In the genomic region with DNA sequence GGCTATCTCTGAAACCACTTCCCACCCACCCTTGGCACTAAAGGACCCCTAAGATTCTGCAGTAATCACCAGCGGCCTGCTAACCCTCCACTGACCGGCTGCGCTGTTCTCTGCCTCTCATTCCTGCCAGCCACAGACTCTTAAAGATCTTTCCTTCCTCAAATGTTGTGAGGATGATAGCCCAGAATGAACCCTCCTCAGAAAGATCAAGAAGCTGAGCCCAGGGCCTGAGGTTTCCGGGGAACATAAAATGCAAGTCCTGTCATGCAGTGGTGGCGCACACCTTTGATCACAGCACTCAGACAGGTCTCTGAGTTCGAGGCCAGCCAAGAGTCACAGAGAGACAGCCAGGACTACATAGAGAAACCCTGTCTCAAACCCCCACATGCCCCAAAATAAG, we compare ENCODE assay signal across 25 mouse cellular contexts. TPM values are rescaled to one million over a fixed set of nuclear protein-coding genes. Genes with fewer than 3 reads are reported as not detected.
DNase-seq lines count a peak whose midpoint lies in the region; ATAC-seq and TF ChIP-seq lines count a peak whose summit lies in the region.
"Had no signal": no experiment of that assay in that cellular context is flagged by ENCODE, and none has a peak within 500 bp of the region (broad histone marks: within the 10 kb centered on the region; RNA-seq: fewer than 3 reads in every experiment).

No protein-coding gene starts in this region.

- no peaks in the 10 kb centered on the region for H3K9me3 ChIP-seq in liver, embryonic 12.5 days (replicated peaks)
- H3K9me3 ChIP-seq: embryonic facial prominence, embryonic 12.5 days; forebrain, embryonic 15.5 days; heart, embryonic 15.5 days; hindbrain, embryonic 13.5 days; midbrain, embryonic 15.5 days had no signal

- TF ChIP-seq CTCF in liver, adult 2 months (IDR thresholded peaks at IDR 0.05; ENCODE audit: low read depth, low read length): no peak
- TF ChIP-seq CTCF in bone marrow macrophage, adult 2 months (IDR thresholded peaks at IDR 0.05; ENCODE audit: low read depth, low read length): no peak

- 77% methylated on average over 6 of the region's 6 CpGs for WGBS in liver, adult 2 months
- 37% methylated on average over 6 of the region's 6 CpGs for WGBS in liver, embryonic 12.5 days (ENCODE audit: insufficient replicate concordance)
- WGBS in macrophage (ENCODE audit: missing documents): 20% methylated on average over 6 of the region's 6 CpGs

- ATAC-seq in liver, embryonic 12.5 days: no peak
- no peak for ATAC-seq in monocyte, adult 5-6 weeks (replicated peaks; ENCODE audit: insufficient number of reproducible peaks, low FRiP score, low TSS enrichment, poor library complexity, severe bottlenecking)
- ATAC-seq: forebrain, embryonic 15.5 days; intestine, embryonic 16.5 days; midbrain, embryonic 15.5 days had no signal

- peak overlapping the region; percentile 58 for H3K27ac ChIP-seq in liver, adult 2 months (replicated peaks; ENCODE audit: insufficient read depth, low read depth, low read length)
- H3K27ac ChIP-seq in bone marrow macrophage, adult 2 months (ENCODE audit: insufficient read depth, low read depth, low read length): peak overlapping the region; percentile 88
- peak overlapping the region; percentile 85 for H3K27ac ChIP-seq in liver, embryonic 12.5 days
- H3K27ac ChIP-seq in macrophage: peak overlapping the region; percentile 96
- H3K27ac ChIP-seq: embryonic facial prominence, embryonic 12.5 days; forebrain, embryonic 15.5 days; gastrocnemius, adult 2 months; heart, embryonic 15.5 days; hindbrain, embryonic 13.5 days; kidney, postnatal 0 days; midbrain, embryonic 15.5 days had no signal

- H3K36me3 ChIP-seq in liver, adult 2 months (ENCODE audit: control insufficient read depth, insufficient read depth, low read length): no peaks in the 10 kb centered on the region
- H3K36me3 ChIP-seq in liver, embryonic 12.5 days: peaks cover 10% of the 10 kb centered on the region
- H3K36me3 ChIP-seq in macrophage (ENCODE audit: inconsistent target): peaks cover 15% of the 10 kb centered on the region; the same call in 1 of the 2 replicates
- H3K36me3 ChIP-seq: embryonic facial prominence, embryonic 12.5 days; forebrain, embryonic 15.5 days; heart, embryonic 15.5 days; hindbrain, embryonic 13.5 days; midbrain, embryonic 15.5 days had no signal

- H3K4me3 ChIP-seq in liver, adult 2 months (ENCODE audit: insufficient read depth, low read depth, low read length): no peak overlapping the region
- peak overlapping the region; percentile 36 for H3K4me3 ChIP-seq in bone marrow macrophage, adult 2 months (ENCODE audit: insufficient read depth, low read length)
- H3K4me3 ChIP-seq in liver, embryonic 12.5 days: peak overlapping the region; percentile 14; the same call in 1 of the 2 replicates
- H3K4me3 ChIP-seq in macrophage (ENCODE audit: inconsistent target): no peak overlapping the region; the same call in 1 of the 2 replicates
- H3K4me3 ChIP-seq: embryonic facial prominence, embryonic 12.5 days; forebrain, embryonic 15.5 days; heart, adult 2 months; heart, embryonic 15.5 days; hindbrain, embryonic 13.5 days; midbrain, embryonic 15.5 days had no signal

- no peak overlapping the region for H3K9ac ChIP-seq in liver, adult 2 months (ENCODE audit: low read depth, low read length)
- H3K9ac ChIP-seq in liver, embryonic 12.5 days: peak overlapping the region; percentile 53
- H3K9ac ChIP-seq: embryonic facial prominence, embryonic 12.5 days; forebrain, embryonic 15.5 days; heart, embryonic 15.5 days; hindbrain, embryonic 13.5 days; midbrain, embryonic 15.5 days had no signal

- no peaks in the 10 kb centered on the region for H3K79me2 ChIP-seq in liver, adult 2 months (ENCODE audit: control insufficient read depth, insufficient read depth, low read length)
- peaks cover 19% of the 10 kb centered on the region for H3K79me2 ChIP-seq in macrophage (ENCODE audit: inconsistent target)

- H3K27me3 ChIP-seq in liver, adult 2 months (ENCODE audit: control insufficient read depth, insufficient read depth, low read length): no peaks in the 10 kb centered on the region
- H3K27me3 ChIP-seq in liver, embryonic 12.5 days (replicated peaks): no peaks in the 10 kb centered on the region
- H3K27me3 ChIP-seq: embryonic facial prominence, embryonic 12.5 days; forebrain, embryonic 15.5 days; heart, embryonic 15.5 days; hindbrain, embryonic 13.5 days; midbrain, embryonic 15.5 days had no signal

- 0 out of 2 replicates have a peak, but pooled peaks cover 2% of the 10 kb centered on the region for H3K4me1 ChIP-seq in liver, adult 2 months (ENCODE audit: control insufficient read depth, insufficient read depth, low read length)
- peaks cover 59% of the 10 kb centered on the region for H3K4me1 ChIP-seq in bone marrow macrophage, adult 2 months (ENCODE audit: control insufficient read depth, insufficient read depth, low read length)
- H3K4me1 ChIP-seq in liver, embryonic 12.5 days: peaks cover 61% of the 10 kb centered on the region
- H3K4me1 ChIP-seq: embryonic facial prominence, embryonic 12.5 days; forebrain, embryonic 15.5 days; heart, embryonic 15.5 days; hindbrain, embryonic 13.5 days; midbrain, embryonic 15.5 days had no signal

- no peak for DNase-seq in liver, adult 2 months (ENCODE audit: extremely low read depth, low read depth, low spot score)
- no peak for DNase-seq in liver
- no peak for DNase-seq in left cerebral cortex, adult 11 months (ENCODE audit: low spot score)
- DNase-seq: adrenal gland, postnatal 25 days; cerebellum, adult 9-10 months; cerebellum, postnatal 36 days; embryo, embryonic 11 days; gastrocnemius, adult 2 months; heart, adult 2 months; heart, postnatal 36 days; kidney, adult 8-10 months; spleen, adult 18-20 months had no signal

- peak overlapping the region; percentile 66 for H3K4me2 ChIP-seq in liver, embryonic 12.5 days
- H3K4me2 ChIP-seq: embryonic facial prominence, embryonic 12.5 days; forebrain, embryonic 15.5 days; heart, embryonic 15.5 days; hindbrain, embryonic 13.5 days; midbrain, embryonic 15.5 days had no signal

- TF ChIP-seq POLR2A in liver, adult 2 months (IDR thresholded peaks at IDR 0.05; ENCODE audit: extremely low read depth, insufficient read depth, low read length): no peak
- TF ChIP-seq POLR2A in bone marrow macrophage, adult 2 months (IDR thresholded peaks at IDR 0.05; ENCODE audit: borderline replicate concordance, low read depth, low read length): no peak

RNA-seq across cellular contexts. Expression of gene C5ar2, which starts 1.8 kb away (rescaled TPM):
- 0.83 and 1.1 TPM in 2 replicates for total RNA-seq in liver, adult 2 months (2014; rRNA removed)
- 0.92 and 1.4 TPM in 2 replicates for polyA plus RNA-seq in liver, adult 2 months (2012; rRNA removed)
- polyA plus RNA-seq in bone marrow macrophage, adult 2 months (2012; ENCODE audit: insufficient read depth, insufficient read length, missing spikeins): 18.4 and 18.5 TPM in 2 replicates
- polyA plus RNA-seq in liver, embryonic 12.5 days (2016; fragmentation: Nextera tagmentation; extraction: Ambion mirVana): 1.6 and 1.7 TPM in 2 replicates
- 1 to 10 TPM; 1.3 to 9.4 (median 4.6) TPM for total RNA-seq in macrophage (2018; cell fraction: chromatin; rRNA removed)
- total RNA-seq in macrophage (2018; cell fraction: cytosol; rRNA removed): 1 to 10 TPM; 2.3 to 7.1 (median 4.2) TPM
- total RNA-seq in macrophage (2018; cell fraction: nucleus; rRNA removed): 10 to 100 TPM in 8 of 26 experiments, 1 to 10 TPM in 18; 4.5 to 18.7 (median 8.2) TPM
- polyA plus RNA-seq in macrophage (2018): 5.3 to 5.8 TPM (median 5.7 TPM) in 3 replicates
- total RNA-seq in monocyte, adult 5-6 weeks (2017): 2.9 to 8.0 TPM (median 7.0 TPM) in 3 replicates
- polyA plus RNA-seq: embryonic facial prominence, embryonic 12.5 days; forebrain, embryonic 15.5 days; limb, embryonic 11.5 days; midbrain, embryonic 15.5 days; neural tube, embryonic 11.5 days had no signal

RNA-seq across cellular contexts. Expression of gene C5ar1, which starts 17.1 kb away (rescaled TPM):
- 0.46 and 0.47 TPM in 2 replicates for total RNA-seq in liver, adult 2 months (2014; rRNA removed)
- 0.88 and 1.3 TPM in 2 replicates for polyA plus RNA-seq in liver, adult 2 months (2012; rRNA removed)
- 463 and 511 TPM in 2 replicates for polyA plus RNA-seq in bone marrow macrophage, adult 2 months (2012; ENCODE audit: insufficient read depth, insufficient read length, missing spikeins)
- polyA plus RNA-seq in liver, embryonic 12.5 days (2016; fragmentation: Nextera tagmentation; extraction: Ambion mirVana): 1.7 and 2.1 TPM in 2 replicates
- 100 to 1,000 TPM in 11 of 26 experiments, 10 to 100 TPM in 15; 18.9 to 297 (median 75.1) TPM for total RNA-seq in macrophage (2018; cell fraction: chromatin; rRNA removed)
- 100 to 1,000 TPM; 105 to 683 (median 289) TPM for total RNA-seq in macrophage (2018; cell fraction: cytosol; rRNA removed)
- total RNA-seq in macrophage (2018; cell fraction: nucleus; rRNA removed): 100 to 1,000 TPM; 102 to 954 (median 358) TPM
- polyA plus RNA-seq in macrophage (2018): 254 to 928 TPM (median 285 TPM) in 3 replicates
- total RNA-seq in monocyte, adult 5-6 weeks (2017): 11.2 to 17.0 TPM (median 13.7 TPM) in 3 replicates

RNA-seq across cellular contexts. Expression of gene Dhx34, which starts 20.4 kb away (rescaled TPM):
- total RNA-seq in liver, adult 2 months (2014; rRNA removed): 4.3 and 5.0 TPM in 2 replicates
- polyA plus RNA-seq in liver, adult 2 months (2012; rRNA removed): 10.5 and 12.5 TPM in 2 replicates
- polyA plus RNA-seq in bone marrow macrophage, adult 2 months (2012; ENCODE audit: insufficient read depth, insufficient read length, missing spikeins): 21.3 and 23.1 TPM in 2 replicates
- 9.5 and 9.6 TPM in 2 replicates for polyA plus RNA-seq in liver, embryonic 12.5 days (2016; fragmentation: Nextera tagmentation; extraction: Ambion mirVana)
- 10 to 100 TPM; 11.2 to 62.8 (median 36.9) TPM for total RNA-seq in macrophage (2018; cell fraction: chromatin; rRNA removed)
- 10 to 100 TPM; 12.6 to 26.7 (median 21.6) TPM for total RNA-seq in macrophage (2018; cell fraction: cytosol; rRNA removed)
- 10 to 100 TPM; 12.5 to 46.6 (median 31.2) TPM for total RNA-seq in macrophage (2018; cell fraction: nucleus; rRNA removed)
- 11.6 to 20.4 TPM (median 18.5 TPM) in 3 replicates for polyA plus RNA-seq in macrophage (2018)
- total RNA-seq in monocyte, adult 5-6 weeks (2017): 7.7 to 12.4 TPM (median 10.4 TPM) in 3 replicates

RNA-seq across cellular contexts. Expression of gene Inafm1, which starts 31.2 kb away (rescaled TPM):
- total RNA-seq in liver, adult 2 months (2014; rRNA removed): 1.9 and 2.8 TPM in 2 replicates
- polyA plus RNA-seq in liver, adult 2 months (2012; rRNA removed): 8.0 and 8.8 TPM in 2 replicates
- 11.7 and 14.0 TPM in 2 replicates for polyA plus RNA-seq in bone marrow macrophage, adult 2 months (2012; ENCODE audit: insufficient read depth, insufficient read length, missing spikeins)
- 8.6 and 8.8 TPM in 2 replicates for polyA plus RNA-seq in liver, embryonic 12.5 days (2016; fragmentation: Nextera tagmentation; extraction: Ambion mirVana)
- 10 to 100 TPM; 11.6 to 72.8 (median 39.4) TPM for total RNA-seq in macrophage (2018; cell fraction: chromatin; rRNA removed)
- total RNA-seq in macrophage (2018; cell fraction: cytosol; rRNA removed): 10 to 100 TPM in 4 of 26 experiments, 1 to 10 TPM in 22; 5.9 to 11.6 (median 8.4) TPM
- 10 to 100 TPM; 10.3 to 35.9 (median 25.5) TPM for total RNA-seq in macrophage (2018; cell fraction: nucleus; rRNA removed)
- polyA plus RNA-seq in macrophage (2018): 1.9 to 10.1 TPM (median 7.4 TPM) in 3 replicates
- total RNA-seq in monocyte, adult 5-6 weeks (2017): 9.4 to 16.4 TPM (median 12.3 TPM) in 3 replicates

RNA-seq across cellular contexts. Expression of gene Ccdc9, which starts 44.4 kb away (rescaled TPM):
- 14.4 and 20.7 TPM in 2 replicates for total RNA-seq in liver, adult 2 months (2014; rRNA removed)
- 10.7 and 16.2 TPM in 2 replicates for polyA plus RNA-seq in liver, adult 2 months (2012; rRNA removed)
- 143 and 146 TPM in 2 replicates for polyA plus RNA-seq in bone marrow macrophage, adult 2 months (2012; ENCODE audit: insufficient read depth, insufficient read length, missing spikeins)
- 29.7 and 30.0 TPM in 2 replicates for polyA plus RNA-seq in liver, embryonic 12.5 days (2016; fragmentation: Nextera tagmentation; extraction: Ambion mirVana)
- total RNA-seq in macrophage (2018; cell fraction: chromatin; rRNA removed): 100 to 1,000 TPM; 304 to 896 (median 675) TPM
- 10 to 100 TPM; 52.8 to 97.2 (median 73.4) TPM for total RNA-seq in macrophage (2018; cell fraction: cytosol; rRNA removed)
- 100 to 1,000 TPM; 161 to 339 (median 237) TPM for total RNA-seq in macrophage (2018; cell fraction: nucleus; rRNA removed)
- polyA plus RNA-seq in macrophage (2018): 99.0 to 183 TPM (median 120 TPM) in 3 replicates
- 231 to 284 TPM (median 256 TPM) in 3 replicates for total RNA-seq in monocyte, adult 5-6 weeks (2017)

Comparison
In these comparisons a context has a peak if more than half of its experiments do, and no peak if none do; other contexts are left out.
1. H3K4me3 ChIP-seq: peak in bone marrow macrophage, adult 2 months (single experiment) and liver, embryonic 12.5 days (single experiment); none in liver, adult 2 months (single experiment) and macrophage (single experiment).
2. RNA of gene C5ar1, which starts 17.1 kb away (polyA plus RNA-seq): 463 to 511 TPM in bone marrow macrophage, adult 2 months and 254 to 928 TPM in macrophage; 1.7 to 2.1 TPM in liver, embryonic 12.5 days and 0.88 to 1.3 TPM in liver, adult 2 months; every median in the first group is over 10 times any median in the second.
3. Peak in every context shown above with its lines, with median percentiles within 50 percentile points of each other: H3K27ac ChIP-seq.